Comparison of ENCODE assay signal across 8 mouse cellular contexts in genomic region chr2:144009551-144010281, GRCm38 (mm10). TPM values are rescaled to one million over a fixed set of nuclear protein-coding genes. Genes with fewer than 3 reads are reported as not detected.
DNase-seq lines count a peak whose midpoint lies in the region; ATAC-seq and TF ChIP-seq lines count a peak whose summit lies in the region.

No protein-coding gene starts in this region.

- intact Hi-C loops in gastrocnemius, postnatal 14 days (cut with DNase I; ENCODE audit: low total_unique reads): loop anchor here (10.0 kb wide), 1 partner anchor 175 kb away; no protein-coding TSS in a partner anchor

- TF ChIP-seq CTCF in midbrain, postnatal 0 days (IDR thresholded peaks at IDR 0.05): no peak

- H3K4me2 ChIP-seq in liver, embryonic 11.5 days: peak overlapping the region; percentile 79
- peak overlapping the region; percentile 60 for H3K4me2 ChIP-seq in midbrain, postnatal 0 days (ENCODE audit: low read depth, low read length, poor library complexity, severe bottlenecking)

- peaks cover 8% of the 10 kb centered on the region for H3K36me3 ChIP-seq in liver, embryonic 11.5 days (ENCODE audit: control insufficient read depth, insufficient read depth, low read length)
- no peaks in the 10 kb centered on the region for H3K36me3 ChIP-seq in midbrain, postnatal 0 days (ENCODE audit: insufficient read depth, low read length)

- under 1% methylated on average over 29 of the region's 30 CpGs for WGBS in liver, embryonic 11.5 days
- WGBS in midbrain, postnatal 0 days: 5% methylated on average over 29 of the region's 30 CpGs

- peaks cover 44% of the 10 kb centered on the region for H3K4me1 ChIP-seq in liver, embryonic 11.5 days (replicated peaks; ENCODE audit: control insufficient read depth, insufficient read depth, low read length)
- H3K4me1 ChIP-seq in midbrain, postnatal 0 days (ENCODE audit: insufficient read depth, low read length): peaks cover 8% of the 10 kb centered on the region; the same call in 1 of the 2 replicates

- H3K4me3 ChIP-seq in liver, embryonic 11.5 days (ENCODE audit: low read depth, low read length): peak overlapping the region; percentile 97
- peak overlapping the region; percentile 89 for H3K4me3 ChIP-seq in midbrain, postnatal 0 days (ENCODE audit: low read depth, low read length)

- peak; percentile 11 for ATAC-seq in liver, embryonic 11.5 days (replicated peaks; ENCODE audit: low FRiP score)
- no peak for ATAC-seq in midbrain, postnatal 0 days (ENCODE audit: low FRiP score)

- H3K9me3 ChIP-seq in liver, embryonic 11.5 days (ENCODE audit: control insufficient read depth, low read length): no peaks in the 10 kb centered on the region
- no peaks in the 10 kb centered on the region for H3K9me3 ChIP-seq in midbrain, postnatal 0 days (ENCODE audit: low read length)

- H3K9ac ChIP-seq in liver, embryonic 11.5 days (ENCODE audit: low read depth, low read length): peak overlapping the region; percentile 97
- H3K9ac ChIP-seq in midbrain, postnatal 0 days (replicated peaks; ENCODE audit: low read length, poor library complexity, severe bottlenecking): 0 out of 2 replicates have a peak overlapping the region, but pooled peaks have one; percentile 29

- peak overlapping the region; percentile 98 for H3K27ac ChIP-seq in liver, embryonic 11.5 days (ENCODE audit: low read depth, low read length)
- H3K27ac ChIP-seq in midbrain, postnatal 0 days (ENCODE audit: low read depth, low read length): 0 out of 2 replicates have a peak overlapping the region, but pooled peaks have one; percentile 83

- H3K27me3 ChIP-seq in liver, embryonic 11.5 days (replicated peaks; ENCODE audit: control insufficient read depth, insufficient read depth, low read length): no peaks in the 10 kb centered on the region
- no peaks in the 10 kb centered on the region for H3K27me3 ChIP-seq in midbrain, postnatal 0 days (ENCODE audit: insufficient read depth, low read length)

- DNase-seq in right cerebral cortex, postnatal 10 days (ENCODE audit: low spot score in 2 of 2): peak; percentile 36 to 51
- DNase-seq in right cerebral cortex, postnatal 36 days (ENCODE audit: low spot score in 2 of 2): no peak
- DNase-seq in c-Kit-negative CD71-positive TER-119-positive erythroid progenitor cells, embryonic 14.5 days (ENCODE audit: low read depth, low spot score): peak; percentile 13
- DNase-seq in gastrocnemius, postnatal 14 days: peak; percentile 18
- DNase-seq in induced T-regulatory cell, adult 2 months (ENCODE audit: low read depth): peak; percentile 73
- peak; percentile 61 for DNase-seq in liver, embryonic 11.5 days (ENCODE audit: low spot score)
- DNase-seq in midbrain, postnatal 0 days (ENCODE audit: low spot score): peak; percentile 12
- peak; percentile 30 for DNase-seq in urinary bladder, postnatal 25 days (ENCODE audit: low spot score)

RNA-seq across cellular contexts. Expression of gene Rrbp1, which starts 1.3 kb away (rescaled TPM):
- total RNA-seq in gastrocnemius, postnatal 14 days (2021): 10 to 100 TPM; 73.6 to 99.8 TPM
- 63.6 and 89.6 TPM in 2 replicates for polyA plus RNA-seq in liver, embryonic 11.5 days (2014; fragmentation: Nextera tagmentation; extraction: Ambion mirVana)
- total RNA-seq in midbrain, postnatal 0 days (2014; rRNA removed): 33.8 and 33.9 TPM in 2 replicates
- polyA plus RNA-seq in midbrain, postnatal 0 days (2015; fragmentation: Nextera tagmentation; extraction: Ambion mirVana): 16.9 and 22.4 TPM in 2 replicates

RNA-seq across cellular contexts. Expression of gene Banf2, which starts 23.1 kb away (rescaled TPM):
- not detected for total RNA-seq in gastrocnemius, postnatal 14 days (2021)
- polyA plus RNA-seq in liver, embryonic 11.5 days (2014; fragmentation: Nextera tagmentation; extraction: Ambion mirVana): not detected in 2 replicates
- not detected in 2 replicates for total RNA-seq in midbrain, postnatal 0 days (2014; rRNA removed)
- polyA plus RNA-seq in midbrain, postnatal 0 days (2015; fragmentation: Nextera tagmentation; extraction: Ambion mirVana): not detected in 2 replicates

Comparison
In these comparisons a context has a peak if more than half of its experiments do, and no peak if none do; other contexts are left out.
1. DNase-seq: peak in right cerebral cortex, postnatal 10 days (2 of 2), c-Kit-negative CD71-positive TER-119-positive erythroid progenitor cells, embryonic 14.5 days (single experiment), gastrocnemius, postnatal 14 days (single experiment), induced T-regulatory cell, adult 2 months (single experiment), liver, embryonic 11.5 days (single experiment), midbrain, postnatal 0 days (single experiment) and urinary bladder, postnatal 25 days (single experiment); none in right cerebral cortex, postnatal 36 days (0 of 2).